Mouse (Mus musculus) frontal cortex, postnatal 36 days (tissue): ENCODE measurements at regions not wholly inside any gene's neighbourhood (a gene's known extent, or its start where the extent isn't known, plus 50 kb on each side); places are given as distances from the start of the nearest gene placed in this dataset.

Source experiments
- DNase-seq, 2 experiments: peaks; one replicate each; pipeline ENCODE4 v3.0.0; 2022; ENCODE audit warnings: low spot score in 2 of 2

DNA sequence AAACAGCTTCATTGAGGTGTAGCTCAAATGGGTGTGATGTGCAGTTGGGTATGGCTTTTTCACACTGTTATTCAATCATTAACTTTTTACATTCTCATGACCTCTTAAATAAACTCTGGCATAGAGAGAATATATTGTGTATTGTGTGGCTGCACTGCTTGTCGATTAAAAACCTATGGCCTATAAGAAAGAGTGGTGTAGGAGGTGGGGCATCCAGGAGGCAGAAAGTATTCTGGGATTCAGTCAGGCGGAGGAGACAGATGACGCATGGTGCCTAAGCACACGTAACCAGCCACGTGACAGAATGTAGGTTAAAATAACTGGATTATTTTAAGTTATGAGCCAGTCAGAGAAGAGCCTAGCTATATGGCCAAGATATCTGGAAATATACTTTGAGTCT is 78.2 kb upstream of the Slc16a7 start:
- DNase-seq = no peak

GRCm38 (mm10) chr10:125488350-125488749 is 99.1 kb upstream of the Slc16a7 start:
- DNase-seq = no peak

DNA sequence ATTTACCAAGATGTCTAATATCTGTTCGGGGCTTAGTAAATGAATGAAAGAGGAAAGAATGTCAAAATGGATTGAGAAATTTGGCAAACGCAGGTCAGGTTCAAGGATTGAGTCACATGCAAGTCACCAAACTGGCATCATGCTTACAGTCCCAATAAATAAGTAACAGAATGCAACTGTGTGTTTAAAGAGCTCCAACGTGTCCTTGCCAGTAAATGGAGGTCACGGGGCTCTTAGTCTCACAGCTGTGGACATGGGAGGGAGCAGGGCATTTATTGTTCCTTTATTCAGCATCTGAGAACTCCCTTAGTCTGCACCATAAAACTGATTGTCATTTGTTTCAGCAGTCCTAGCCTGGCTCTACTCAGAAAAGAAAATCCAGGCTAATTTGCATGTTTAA is 101.1 kb upstream of the Slc16a7 start:
- no peak for DNase-seq

DNA sequence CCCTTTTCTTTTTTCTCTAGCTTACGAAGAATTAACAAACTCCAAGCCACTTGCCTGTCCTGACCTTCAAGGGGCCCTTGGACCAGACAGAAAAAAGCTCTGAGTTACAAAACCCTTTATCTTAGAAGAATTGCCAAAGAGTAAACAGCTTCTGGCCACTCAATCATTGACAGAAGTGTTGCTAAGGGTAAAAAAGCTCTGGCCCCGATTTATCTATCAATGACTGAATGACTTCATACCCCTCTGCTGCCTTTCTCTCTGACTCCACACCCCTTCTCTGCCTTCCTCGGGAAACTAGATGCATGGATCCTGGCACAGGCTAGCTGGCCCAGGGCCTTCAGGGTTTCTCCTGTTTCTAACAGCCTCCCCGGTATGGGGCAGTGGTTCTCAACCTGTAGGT is 105.2 kb upstream of the Slc16a7 start:
- no peak for DNase-seq

DNA sequence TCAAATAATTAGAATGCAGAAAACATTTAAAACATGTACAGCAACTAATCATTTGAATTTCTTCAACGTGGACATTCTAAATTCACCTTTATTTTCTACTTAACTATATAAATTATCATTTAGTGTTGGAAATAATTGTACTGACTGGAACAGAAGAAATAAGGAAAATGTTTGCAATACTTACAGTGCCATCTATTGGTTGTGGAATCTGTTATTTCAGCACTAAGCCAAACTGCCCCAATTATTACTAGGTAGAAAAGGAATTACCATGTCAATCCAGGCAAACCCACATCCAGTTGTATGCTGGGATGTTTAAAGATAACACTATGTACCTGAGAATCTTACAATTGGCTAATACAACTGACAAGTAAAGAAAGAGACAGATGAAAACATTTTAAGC is 109.1 kb upstream of the Slc16a7 start:
- no peak for DNase-seq

DNA sequence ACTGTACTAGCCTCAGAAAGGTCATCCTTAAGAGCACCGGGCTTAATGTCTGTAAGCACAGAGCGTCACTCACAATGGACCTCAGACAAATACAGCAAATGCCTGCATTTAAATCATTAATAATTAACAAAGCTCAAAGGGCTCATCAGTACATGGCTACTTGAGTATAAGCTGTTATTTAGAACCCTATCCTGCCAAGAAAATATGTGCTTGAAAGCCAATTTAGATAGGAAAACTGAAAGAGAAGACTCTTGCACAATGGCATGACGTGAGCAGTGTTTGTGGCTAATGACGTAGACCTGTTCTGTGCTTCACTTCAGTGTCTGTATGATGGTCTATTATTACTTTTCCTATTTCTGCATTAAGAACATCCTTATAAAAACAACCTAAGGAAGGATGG is 111.1 kb upstream of the Slc16a7 start:
- DNase-seq = no peak

DNA sequence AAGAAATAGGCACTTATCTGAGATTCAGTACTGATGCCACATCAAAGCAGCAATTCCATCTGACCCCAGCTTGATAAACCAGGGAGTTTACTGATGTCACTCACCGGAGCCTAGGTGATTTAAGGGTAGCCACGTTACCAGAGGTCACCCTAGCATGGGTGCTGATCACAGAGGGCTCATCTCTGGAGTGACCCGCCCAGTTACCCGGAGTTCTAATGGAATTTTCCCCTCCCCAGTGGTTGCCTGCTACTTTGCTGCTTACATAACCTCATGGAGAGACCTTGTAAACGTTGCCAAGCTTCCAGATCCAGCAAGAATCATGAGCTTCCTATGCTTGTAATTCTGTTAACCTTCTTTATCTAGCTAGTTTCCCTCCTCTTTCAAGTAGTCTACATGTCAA is 125.8 kb upstream of the Slc16a7 start:
- DNase-seq = no peak

GRCm38 (mm10) chr10:125530876-125531275 is 141.6 kb upstream of the Slc16a7 start:
- DNase-seq = no peak

- peak in 1 of 2 experiments; percentile 18 for DNase-seq
These were observed 149.1 kb upstream of the Slc16a7 start for GRCm38 (mm10) chr10:125538316-125538715.

- peak in 1 of 2 experiments; percentile 4 for DNase-seq
These were observed 197.4 kb upstream of the Slc16a7 start for GRCm38 (mm10) chr10:125586489-125587147.

DNA sequence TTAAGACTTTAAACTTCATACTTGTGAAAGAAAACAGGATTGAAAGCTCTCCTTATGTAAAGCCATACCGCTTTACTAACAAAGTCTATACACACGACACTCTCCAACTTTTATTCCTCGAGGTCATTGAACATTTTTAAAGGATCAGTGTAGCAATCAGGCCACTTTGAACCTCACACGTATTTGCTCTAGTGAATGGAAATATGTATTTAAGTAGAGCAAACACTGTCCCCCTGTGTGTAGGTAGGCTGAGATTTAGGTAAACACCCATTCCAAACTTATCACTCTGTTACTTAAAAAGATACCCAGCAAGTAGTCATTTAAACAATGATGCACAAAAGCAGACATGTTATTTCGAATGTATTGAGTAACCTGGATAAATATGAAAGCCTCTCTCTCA is 203.7 kb upstream of the Slc16a7 start:
- no peak for DNase-seq

DNA sequence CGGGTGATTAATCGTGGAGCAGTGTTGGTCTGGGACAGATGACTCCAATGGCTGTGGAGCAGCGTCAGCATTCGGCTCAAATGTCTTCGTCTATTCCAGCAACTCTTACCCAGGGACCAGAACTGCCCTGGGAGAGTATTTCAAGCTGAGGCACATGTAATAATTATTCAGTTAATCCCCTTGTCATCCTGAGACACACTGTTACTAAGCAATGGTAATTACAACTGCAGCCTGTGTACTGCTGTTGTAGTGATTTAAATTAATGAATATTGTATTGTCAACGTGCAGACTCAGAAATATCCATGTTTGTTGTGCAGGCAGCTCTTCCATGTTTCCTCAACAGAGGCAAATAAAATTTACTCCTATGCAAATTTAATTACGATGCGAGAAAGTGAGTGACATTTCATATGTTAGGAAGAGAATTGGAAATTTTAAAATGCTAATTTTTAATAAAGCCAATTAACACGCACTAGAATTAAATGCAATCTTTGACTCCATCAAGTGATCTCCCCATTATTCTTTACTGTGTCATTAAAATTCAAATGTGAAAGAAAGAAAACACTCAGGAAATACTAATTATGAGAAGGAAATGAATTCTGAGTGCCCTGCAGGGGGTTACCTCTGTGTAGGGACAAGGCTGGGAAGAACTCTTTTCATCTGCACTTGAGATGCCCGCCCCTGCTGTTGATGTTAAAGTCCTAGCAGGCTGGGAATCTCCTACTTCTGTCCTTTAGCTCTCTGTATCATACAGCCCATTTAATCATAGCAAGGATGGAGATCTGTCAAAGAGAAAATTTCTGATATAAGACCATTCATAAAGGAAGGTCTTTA is 218.7 kb upstream of the Slc16a7 start:
- no peak for DNase-seq

DNA sequence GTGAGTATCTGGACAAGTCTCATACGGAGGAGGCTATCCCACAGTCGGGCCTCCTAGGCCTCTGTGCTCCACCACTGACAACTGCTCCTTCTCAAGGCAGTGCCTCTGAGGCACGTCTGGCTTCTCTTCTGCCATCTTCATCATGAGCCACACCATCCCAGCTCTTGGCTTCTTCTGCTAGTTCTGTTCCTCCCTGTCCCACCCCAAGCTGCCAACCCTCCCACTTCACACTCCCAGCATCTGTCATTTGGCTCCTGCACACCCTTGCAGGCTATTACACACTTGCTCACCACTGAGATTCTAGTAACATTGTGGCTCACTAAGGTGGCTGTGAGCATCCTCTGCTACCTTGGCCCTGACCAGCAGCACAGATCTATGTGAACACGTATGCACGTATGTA is 221.1 kb upstream of the Slc16a7 start:
- DNase-seq = peak; percentile 11 to 14

GRCm38 (mm10) chr10:125612773-125613172 is 223.5 kb upstream of the Slc16a7 start:
- no peak for DNase-seq

DNA sequence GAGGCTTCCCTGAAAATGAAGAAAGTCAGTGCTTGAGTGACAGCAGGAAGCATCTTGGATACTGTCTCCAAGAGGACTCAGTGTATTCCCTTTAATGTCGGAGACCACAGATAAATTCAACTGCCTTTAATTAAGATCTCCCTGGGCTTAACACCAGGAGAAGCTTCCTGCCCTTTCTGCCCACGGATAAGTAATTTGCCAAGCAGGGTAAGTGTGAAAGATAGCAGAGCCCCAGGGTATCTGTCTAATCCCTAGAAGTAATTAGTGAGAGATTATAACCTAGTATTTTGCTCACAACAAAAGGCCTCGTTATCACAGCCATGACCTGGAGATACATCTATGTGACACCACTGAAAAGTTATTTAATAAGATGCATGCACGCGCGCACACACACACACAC is 232.1 kb upstream of the Slc16a7 start:
- DNase-seq = no peak

DNA sequence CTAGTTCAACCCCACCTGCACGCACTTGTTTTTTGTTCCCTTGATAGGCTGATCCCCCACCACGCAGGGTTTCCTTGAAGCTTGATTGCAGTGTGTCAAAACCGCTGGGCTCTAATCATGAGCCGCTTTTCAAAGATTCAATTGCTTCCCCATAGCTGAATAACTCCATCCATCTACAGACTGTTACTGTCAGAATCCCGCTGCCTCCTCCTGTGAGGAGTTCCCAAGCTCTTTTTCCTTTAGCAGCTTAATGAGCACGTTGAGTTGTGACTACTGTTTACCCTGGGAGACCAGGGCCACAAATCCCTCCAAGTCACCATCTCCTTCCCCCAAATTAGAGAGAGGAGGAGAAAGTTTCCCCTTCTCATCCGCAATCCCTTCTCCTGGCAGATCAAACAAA is 234.6 kb upstream of the Slc16a7 start:
- no peak for DNase-seq

DNA sequence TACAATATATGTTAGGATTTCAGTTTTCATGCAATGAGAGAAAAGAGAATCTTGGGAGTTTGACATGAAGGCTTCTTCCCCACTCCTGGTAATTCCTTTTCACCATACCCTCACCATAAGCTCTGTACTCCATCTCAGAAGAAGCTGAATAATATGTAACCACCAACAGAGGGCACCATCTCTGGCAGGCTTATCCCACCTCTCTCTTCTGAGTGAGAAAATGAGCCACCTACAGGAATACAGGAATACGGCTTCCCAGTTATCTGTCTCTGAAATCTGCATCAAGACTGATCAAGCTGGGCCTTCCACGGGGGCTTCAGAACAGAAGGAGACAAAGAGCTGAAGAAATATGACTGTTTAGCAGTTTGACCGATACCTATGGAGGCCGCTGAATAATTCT is 278.6 kb upstream of the Slc16a7 start:
- DNase-seq = no peak

DNA sequence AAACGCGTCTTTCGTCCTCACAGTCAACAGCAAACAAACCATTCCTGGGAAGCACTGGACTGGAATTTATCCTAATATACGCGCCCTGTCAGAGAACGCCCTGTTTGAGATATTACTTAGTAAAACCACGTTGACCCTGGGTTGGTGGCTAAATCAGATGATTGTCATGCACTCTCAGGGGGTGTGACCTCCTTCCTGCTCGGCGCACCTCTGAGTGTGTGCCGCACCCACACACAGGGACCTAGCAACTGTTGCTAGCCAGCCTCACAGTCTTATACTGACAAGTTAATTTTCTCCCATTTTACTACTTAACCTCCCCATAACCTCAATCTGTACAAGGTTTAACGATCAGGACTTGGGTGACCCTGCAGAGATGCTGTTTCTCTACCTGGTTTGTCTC is 284.4 kb upstream of the Slc16a7 start:
- no peak for DNase-seq

GRCm38 (mm10) chr10:125679644-125680043 is 286.3 kb upstream of the Lrig3 start:
- no peak for DNase-seq

DNA sequence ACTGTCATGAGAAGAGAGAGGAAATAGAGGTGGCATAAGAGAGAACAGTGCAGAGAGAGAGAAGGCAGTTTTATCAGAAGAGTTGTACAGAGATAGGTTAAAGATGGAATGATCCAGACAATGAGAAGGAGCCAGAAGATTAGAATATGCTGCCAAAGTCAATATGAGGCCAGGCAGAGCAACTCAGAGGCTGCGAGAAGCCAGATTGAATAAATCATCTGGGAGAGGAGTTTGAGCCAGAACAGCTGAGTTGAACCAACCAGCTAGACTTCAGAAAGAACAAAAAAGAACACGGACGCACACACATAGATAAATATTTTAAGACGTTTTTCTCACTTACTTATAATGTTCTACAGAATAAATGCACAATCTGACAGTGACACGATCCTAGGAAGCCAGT is 280.8 kb upstream of the Lrig3 start:
- DNase-seq = no peak

- DNase-seq = peak; percentile 1 to 14
These were observed 272.5 kb upstream of the Lrig3 start for GRCm38 (mm10) chr10:125693505-125693904.

DNA sequence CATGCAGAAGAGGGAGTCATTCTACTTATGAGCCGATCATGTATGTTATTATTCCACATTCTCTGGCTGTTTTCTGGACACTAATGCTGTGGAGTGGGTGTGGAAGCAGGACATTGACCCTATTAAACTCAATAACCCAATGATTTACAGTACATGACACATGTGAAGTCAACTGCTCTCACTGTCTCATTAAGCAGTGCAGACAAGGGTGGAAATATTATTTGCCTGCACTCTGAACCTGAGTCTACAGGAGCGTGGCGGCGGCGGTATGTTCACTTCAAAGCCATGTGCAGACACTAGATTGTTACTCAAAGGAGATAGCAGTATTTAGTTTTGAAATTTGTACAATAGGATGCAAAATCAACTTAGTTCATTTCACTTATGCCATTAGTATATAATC is 269.8 kb upstream of the Lrig3 start:
- no peak for DNase-seq

- peak; percentile 43 to 62 for DNase-seq
These were observed 240.8 kb upstream of the Lrig3 start for GRCm38 (mm10) chr10:125725077-125725680.
